ENCODE assay signal across 14 mouse cellular contexts in genomic region chr6:120275301-120275700, GRCm38 (mm10). TPM values are rescaled to one million over a fixed set of nuclear protein-coding genes. Genes with fewer than 3 reads are reported as not detected.
DNase-seq lines count a peak whose midpoint lies in the region; ATAC-seq and TF ChIP-seq lines count a peak whose summit lies in the region.
"Had no signal": no experiment of that assay in that cellular context is flagged by ENCODE, and none has a peak within 500 bp of the region (broad histone marks: within the 10 kb centered on the region; RNA-seq: fewer than 3 reads in every experiment).

No protein-coding gene starts in this region.

- H3K27ac ChIP-seq in kidney, embryonic 16.5 days (ENCODE audit: low read length), result no peak overlapping the region
- peak overlapping the region; percentile 74 for H3K27ac ChIP-seq in heart, embryonic 11.5 days (ENCODE audit: low read depth, low read length)
- H3K27ac ChIP-seq in limb, embryonic 15.5 days, result peak overlapping the region; percentile 84
- H3K27ac ChIP-seq in cerebellum, adult 2 months (ENCODE audit: insufficient read depth, low read length), result no peak overlapping the region
- H3K27ac ChIP-seq: forebrain, embryonic 12.5 days; hindbrain, embryonic 15.5 days; liver, embryonic 13.5 days had no signal

- ATAC-seq in kidney, embryonic 16.5 days (ENCODE audit: low FRiP score, low TSS enrichment), result 0 out of 2 replicates have a peak, but pooled peaks have one; percentile 44
- no peak for ATAC-seq in heart, embryonic 11.5 days (replicated peaks; ENCODE audit: insufficient number of reproducible peaks, low FRiP score, low TSS enrichment)
- ATAC-seq in limb, embryonic 15.5 days (ENCODE audit: insufficient number of reproducible peaks, low FRiP score, low TSS enrichment, low read depth), result peak; percentile 50; the same call in 1 of the 2 replicates

- no peak for DNase-seq in kidney, adult 18-20 months
- DNase-seq in adrenal gland, adult 8-10 months, result peak; percentile 19
- DNase-seq in left cerebral cortex, adult 11 months (ENCODE audit: low spot score), result no peak
- no peak for DNase-seq in cerebellum, adult 2 months
- DNase-seq: liver, embryonic 13.5 days; right cerebral cortex, postnatal 25 days; thymus, postnatal 14 days had no signal

- no peaks in the 10 kb centered on the region for H3K27me3 ChIP-seq in kidney, embryonic 16.5 days (ENCODE audit: insufficient read depth, low read length)
- H3K27me3 ChIP-seq in heart, embryonic 11.5 days (ENCODE audit: control insufficient read depth, insufficient read depth, low read length), result no peaks in the 10 kb centered on the region
- no peaks in the 10 kb centered on the region for H3K27me3 ChIP-seq in limb, embryonic 15.5 days
- no peaks in the 10 kb centered on the region for H3K27me3 ChIP-seq in cerebellum, adult 2 months (ENCODE audit: control insufficient read depth, insufficient read depth, low read length)
- H3K27me3 ChIP-seq: forebrain, embryonic 12.5 days; hindbrain, embryonic 15.5 days had no signal

- no peak for TF ChIP-seq CTCF in cerebellum, adult 2 months (IDR thresholded peaks at IDR 0.05; ENCODE audit: borderline replicate concordance, insufficient read depth, low read depth, low read length)

- H3K4me1 ChIP-seq in kidney, embryonic 16.5 days (ENCODE audit: insufficient read depth, low read length), result peaks cover 16% of the 10 kb centered on the region
- peaks cover 32% of the 10 kb centered on the region for H3K4me1 ChIP-seq in heart, embryonic 11.5 days (ENCODE audit: control insufficient read depth, insufficient read depth, low read length)
- H3K4me1 ChIP-seq in limb, embryonic 15.5 days, result peaks cover 16% of the 10 kb centered on the region
- H3K4me1 ChIP-seq in cerebellum, adult 2 months (ENCODE audit: control insufficient read depth, insufficient read depth, low read length), result no peaks in the 10 kb centered on the region
- H3K4me1 ChIP-seq: forebrain, embryonic 12.5 days; hindbrain, embryonic 15.5 days; liver, embryonic 13.5 days had no signal

- no peaks in the 10 kb centered on the region for H3K9me3 ChIP-seq in kidney, embryonic 16.5 days (ENCODE audit: low read length)
- H3K9me3 ChIP-seq in heart, embryonic 11.5 days (replicated peaks; ENCODE audit: control insufficient read depth, low read length), result no peaks in the 10 kb centered on the region
- no peaks in the 10 kb centered on the region for H3K9me3 ChIP-seq in limb, embryonic 15.5 days
- H3K9me3 ChIP-seq: forebrain, embryonic 12.5 days; G1E; hindbrain, embryonic 15.5 days; liver, embryonic 13.5 days had no signal

- H3K36me3 ChIP-seq in kidney, embryonic 16.5 days (ENCODE audit: insufficient read depth, low read length), result no peaks in the 10 kb centered on the region
- no peaks in the 10 kb centered on the region for H3K36me3 ChIP-seq in heart, embryonic 11.5 days (ENCODE audit: control insufficient read depth, insufficient read depth, low read length)
- no peaks in the 10 kb centered on the region for H3K36me3 ChIP-seq in limb, embryonic 15.5 days
- H3K36me3 ChIP-seq: forebrain, embryonic 12.5 days; G1E; hindbrain, embryonic 15.5 days; liver, embryonic 13.5 days had no signal

- WGBS in kidney, embryonic 16.5 days, result 44% methylated on average over 6 of the region's 6 CpGs
- 41% methylated on average over 6 of the region's 6 CpGs for WGBS in heart, embryonic 11.5 days (ENCODE audit: insufficient replicate concordance)
- WGBS in limb, embryonic 15.5 days, result 41% methylated on average over 6 of the region's 6 CpGs
- 57% methylated on average over 6 of the region's 6 CpGs for WGBS in cerebellum, adult 2 months

- H3K4me2 ChIP-seq in kidney, embryonic 16.5 days (replicated peaks; ENCODE audit: low read depth, low read length), result no peak overlapping the region
- no peak overlapping the region for H3K4me2 ChIP-seq in heart, embryonic 11.5 days
- no peak overlapping the region for H3K4me2 ChIP-seq in limb, embryonic 15.5 days
- H3K4me2 ChIP-seq: forebrain, embryonic 12.5 days; hindbrain, embryonic 15.5 days; liver, embryonic 13.5 days had no signal

- TF ChIP-seq POLR2A in cerebellum, adult 2 months (IDR thresholded peaks at IDR 0.05; ENCODE audit: borderline replicate concordance, insufficient read depth, low read length), result no peak

- H3K9ac ChIP-seq in kidney, embryonic 16.5 days (replicated peaks; ENCODE audit: low read length), result no peak overlapping the region
- peak overlapping the region; percentile 2; the same call in 1 of the 2 replicates for H3K9ac ChIP-seq in heart, embryonic 11.5 days (ENCODE audit: low read depth, low read length)
- no peak overlapping the region for H3K9ac ChIP-seq in limb, embryonic 15.5 days
- H3K9ac ChIP-seq: forebrain, embryonic 12.5 days; hindbrain, embryonic 15.5 days; liver, embryonic 13.5 days had no signal

- H3K4me3 ChIP-seq in kidney, embryonic 16.5 days (ENCODE audit: low read length), result no peak overlapping the region
- no peak overlapping the region for H3K4me3 ChIP-seq in heart, embryonic 11.5 days (ENCODE audit: low read depth, low read length)
- no peak overlapping the region for H3K4me3 ChIP-seq in limb, embryonic 15.5 days
- H3K4me3 ChIP-seq in cerebellum, adult 2 months (replicated peaks; ENCODE audit: insufficient read depth, low read depth, low read length), result no peak overlapping the region
- H3K4me3 ChIP-seq: forebrain, embryonic 12.5 days; hindbrain, embryonic 15.5 days; liver, embryonic 13.5 days had no signal

RNA-seq across cellular contexts. Expression of gene D330020A13Rik, which starts 18.9 kb away (rescaled TPM):
- 0.65 and 0.76 TPM in 2 replicates for polyA plus RNA-seq in kidney, embryonic 16.5 days (2015; fragmentation: Nextera tagmentation; extraction: Ambion mirVana)
- under 1 TPM; 0.27 to 0.70 (median 0.40) TPM for total RNA-seq in adrenal gland, adult 8-10 months (2022)
- 0.26 and 0.34 TPM in 2 replicates for polyA plus RNA-seq in heart, embryonic 11.5 days (2014; fragmentation: Nextera tagmentation; extraction: Ambion mirVana)
- 0.40 and 0.77 TPM in 2 replicates for polyA plus RNA-seq in limb, embryonic 15.5 days (2015; fragmentation: Nextera tagmentation; extraction: Ambion mirVana)
- 0.10 TPM in 2 replicates for polyA plus RNA-seq in cerebellum, adult 2 months (2012; rRNA removed)
- total RNA-seq: G1E had no signal
- polyA plus RNA-seq: forebrain, embryonic 12.5 days; G1E; liver, embryonic 13.5 days; neural tube, embryonic 14.5 days had no signal

RNA-seq across cellular contexts. Expression of gene B4galnt3, which starts 19.1 kb away (rescaled TPM):
- 2.4 and 2.6 TPM in 2 replicates for polyA plus RNA-seq in kidney, embryonic 16.5 days (2015; fragmentation: Nextera tagmentation; extraction: Ambion mirVana)
- 10 to 100 TPM; 10.2 to 17.8 (median 13.4) TPM for total RNA-seq in adrenal gland, adult 8-10 months (2022)
- 0.17 and 0.19 TPM in 2 replicates for polyA plus RNA-seq in heart, embryonic 11.5 days (2014; fragmentation: Nextera tagmentation; extraction: Ambion mirVana)
- 1.1 and 1.3 TPM in 2 replicates for polyA plus RNA-seq in limb, embryonic 15.5 days (2015; fragmentation: Nextera tagmentation; extraction: Ambion mirVana)
- polyA plus RNA-seq in cerebellum, adult 2 months (2012; rRNA removed), result 0.55 and 0.65 TPM in 2 replicates
- total RNA-seq: G1E had no signal
- polyA plus RNA-seq: G1E had no signal

Comparison
In these comparisons a context has a peak if more than half of its experiments do, and no peak if none do; other contexts are left out.
1. H3K27ac ChIP-seq: peak in heart, embryonic 11.5 days (single experiment) and limb, embryonic 15.5 days (single experiment); none in kidney, embryonic 16.5 days (single experiment) and cerebellum, adult 2 months (single experiment).